Mouse (Mus musculus) bone marrow, adult 2 months (tissue): ENCODE data around the gene Map3k7cl. TPM values are rescaled to one million over a fixed set of nuclear protein-coding genes. Genes with fewer than 3 reads are reported as not detected.

Experiments used
- H3K27ac ChIP-seq: fragments of 200-500 bp; 2 replicates; pipeline ENCODE4 v1.5.1; 2012; ENCODE audit warnings: low read depth, mild to moderate bottlenecking, control low read depth, inconsistent platforms, low read length; ENCODE audit not compliant: control insufficient read depth, poor library complexity, insufficient read depth
- H3K4me1 ChIP-seq: fragments of 200-500 bp; 2 replicates; pipeline ENCODE4 v1.6.1; 2011; ENCODE audit warnings: low read length; ENCODE audit not compliant: control insufficient read depth, insufficient read depth
- H3K4me3 ChIP-seq: fragments of 200-500 bp; replicated peaks from 2 replicates; pipeline ENCODE3; 2011; ENCODE audit warnings: mild to moderate bottlenecking, low read depth, low read length, control low read depth; ENCODE audit not compliant: control insufficient read depth
- CTCF ChIP-seq: fragments of 200-500 bp; IDR thresholded peaks from 2 replicates; pipeline ENCODE4 v1.5.1; 2011; ENCODE audit warnings: low read length, control low read depth; ENCODE audit not compliant: control insufficient read depth, insufficient read depth
- POLR2A ChIP-seq: fragments of 200-500 bp; IDR thresholded peaks from 2 replicates; pipeline ENCODE4 v1.6.1; 2011; ENCODE audit warnings: low read depth, mild to moderate bottlenecking, control low read depth, low read length, borderline replicate concordance; ENCODE audit not compliant: control insufficient read depth
- WGBS: fragments of 180-500 bp; shearing (Covaris S2); methylation state at CpG from one replicate; pipeline ENCODE4 v1.1.7; 2018; 5-methylcytosine and 5-hydroxymethylcytosine counted together
- polyA plus RNA-seq: library from polyadenylated mRNA; stranded (reverse); fragments of >200 nt; gene quantifications from 2 replicates; pipeline ENCODE4 v1.2.4, GENCODE M21; 2011; ENCODE audit warnings: low replicate concordance; ENCODE audit not compliant: missing spikeins, insufficient read depth, insufficient read length

The Map3k7cl gene
- polyA plus RNA-seq, 1 experiment: not detected

GRCm38 (mm10) chr16:87635213-87635755 lies 82.2 kb downstream of the Map3k7cl start:
- TF ChIP-seq POLR2A (no peak), CTCF (no peak)
- Histone ChIP-seq H3K4me1 (no peaks in the 10 kb centered on the region), H3K27ac (no peak overlapping the region), H3K4me3 (no peak overlapping the region)
- WGBS: 69% methylated on average over 6 of the region's 6 CpGs

GRCm38 (mm10) chr16:87635841-87636240 lies 82.7 kb downstream of the Map3k7cl start:
- Histone ChIP-seq H3K4me3 (no peak overlapping the region), H3K4me1 (no peaks in the 10 kb centered on the region), H3K27ac (no peak overlapping the region)
- 76% methylated on average over 4 of the region's 4 CpGs for WGBS
- TF ChIP-seq CTCF (no peak), POLR2A (no peak)

- no peaks in the 10 kb centered on the region for H3K4me1 ChIP-seq
- no peak overlapping the region for H3K4me3 ChIP-seq
- 64% methylated on average over 1 of the region's 1 CpGs for WGBS
- TF ChIP-seq CTCF (no peak), POLR2A (no peak)
- H3K27ac ChIP-seq: no peak overlapping the region
Measured at GRCm38 (mm10) chr16:87638098-87638497, 85.0 kb downstream of the Map3k7cl start.

- H3K4me1 ChIP-seq: no peaks in the 10 kb centered on the region
- no peak overlapping the region for H3K4me3 ChIP-seq
- H3K27ac ChIP-seq: no peak overlapping the region
- WGBS: 87% methylated on average over 7 of the region's 7 CpGs
- TF ChIP-seq POLR2A (no peak), CTCF (no peak)
Measured at GRCm38 (mm10) chr16:87642234-87642633, 89.1 kb downstream of the Map3k7cl start.

- no peak for TF ChIP-seq CTCF
- TF ChIP-seq POLR2A: no peak
- no peak overlapping the region for H3K4me3 ChIP-seq
- H3K4me1 ChIP-seq: no peaks in the 10 kb centered on the region
- no peak overlapping the region for H3K27ac ChIP-seq
- 77% methylated on average over 14 of the region's 14 CpGs for WGBS
Measured at GRCm38 (mm10) chr16:87644111-87644770, 91.1 kb downstream of the Map3k7cl start.

Other genes with a start within 250 kb of the Map3k7cl start
- gene N6amt1, start 199.1 kb upstream of the Map3k7cl start, polyA plus RNA-seq: 8.3 and 9.9 TPM in 2 replicates
- gene Ltn1, start 120.7 kb upstream of the Map3k7cl start, polyA plus RNA-seq: 4.3 and 6.9 TPM in 2 replicates
- gene Rwdd2b, start 112.8 kb upstream of the Map3k7cl start, polyA plus RNA-seq: 2.4 and 2.5 TPM in 2 replicates
- 22.0 and 31.6 TPM in 2 replicates for gene Usp16, start 98.6 kb upstream of the Map3k7cl start, polyA plus RNA-seq
- gene Cct8, start 57.5 kb upstream of the Map3k7cl start, polyA plus RNA-seq: 137 and 151 TPM in 2 replicates
- gene Bach1, start 145.6 kb downstream of the Map3k7cl start, polyA plus RNA-seq: 7.0 and 14.9 TPM in 2 replicates